Mouse (Mus musculus) liver, adult (tissue): ENCODE measurements around the gene Rims1.

Experiments
- GATA4 ChIP-seq: IDR thresholded peaks from 2 replicates; pipeline ENCODE4 v1.6.1; 2014; ENCODE audit warnings: mild to moderate bottlenecking, low read length; ENCODE audit not compliant: insufficient replicate concordance

The Rims1 gene

GRCm38 (mm10) chr1:22737491-22737890, 68.3 kb downstream of the Rims1 start:
- TF ChIP-seq GATA4: no peak

- TF ChIP-seq GATA4: no peak
These were observed 71.4 kb downstream of the Rims1 start for GRCm38 (mm10) chr1:22734429-22734828.

- no peak for TF ChIP-seq GATA4
These were observed 72.5 kb downstream of the Rims1 start for GRCm38 (mm10) chr1:22733281-22733680.

- no peak for TF ChIP-seq GATA4
These were observed 77.6 kb downstream of the Rims1 start for GRCm38 (mm10) chr1:22728207-22728606.

- no peak for TF ChIP-seq GATA4
These were observed 84.1 kb downstream of the Rims1 start for GRCm38 (mm10) chr1:22721706-22722105.

- no peak for TF ChIP-seq GATA4
These were observed 85.1 kb downstream of the Rims1 start for GRCm38 (mm10) chr1:22720714-22721113.

GRCm38 (mm10) chr1:22709461-22709860, 96.3 kb downstream of the Rims1 start:
- TF ChIP-seq GATA4: no peak

GRCm38 (mm10) chr1:22695046-22695445, 110.7 kb downstream of the Rims1 start:
- TF ChIP-seq GATA4: no peak

GRCm38 (mm10) chr1:22694514-22694913, 111.3 kb downstream of the Rims1 start:
- TF ChIP-seq GATA4: no peak

GRCm38 (mm10) chr1:22683455-22683854, 122.3 kb downstream of the Rims1 start:
- TF ChIP-seq GATA4: no peak

GRCm38 (mm10) chr1:22664196-22664595, 141.6 kb downstream of the Rims1 start:
- no peak for TF ChIP-seq GATA4

- no peak for TF ChIP-seq GATA4
These were observed 144.0 kb downstream of the Rims1 start for GRCm38 (mm10) chr1:22661825-22662224.

GRCm38 (mm10) chr1:22655983-22656382, 149.8 kb downstream of the Rims1 start:
- no peak for TF ChIP-seq GATA4

- TF ChIP-seq GATA4: no peak
These were observed 150.9 kb downstream of the Rims1 start for GRCm38 (mm10) chr1:22654903-22655302.

GRCm38 (mm10) chr1:22650588-22650987, 155.2 kb downstream of the Rims1 start:
- no peak for TF ChIP-seq GATA4

- TF ChIP-seq GATA4: no peak
These were observed 156.4 kb downstream of the Rims1 start for GRCm38 (mm10) chr1:22649432-22649831.

GRCm38 (mm10) chr1:22645257-22645656, 160.5 kb downstream of the Rims1 start:
- TF ChIP-seq GATA4: no peak

- TF ChIP-seq GATA4: no peak
These were observed 165.2 kb downstream of the Rims1 start for GRCm38 (mm10) chr1:22640568-22640967.
